ENCODE assay signal across 8 mouse cellular contexts in genomic region chr5:33821901-33822427, GRCm38 (mm10). TPM values are rescaled to one million over a fixed set of nuclear protein-coding genes. Genes with fewer than 3 reads are reported as not detected.
DNase-seq lines count a peak whose midpoint lies in the region; ATAC-seq and TF ChIP-seq lines count a peak whose summit lies in the region.

No protein-coding gene starts in this region.

- H3K27me3 ChIP-seq in liver, embryonic 11.5 days (replicated peaks; ENCODE audit: control insufficient read depth, insufficient read depth, low read length) = no peaks in the 10 kb centered on the region
- H3K27me3 ChIP-seq in hindbrain, postnatal 0 days (ENCODE audit: insufficient read depth, low read length) = no peaks in the 10 kb centered on the region
- H3K27me3 ChIP-seq in myocyte (ENCODE audit: control insufficient read depth, insufficient read depth, insufficient read length) = no peaks in the 10 kb centered on the region

- no peaks in the 10 kb centered on the region for H3K9me3 ChIP-seq in liver, embryonic 11.5 days (ENCODE audit: control insufficient read depth, low read length)
- no peaks in the 10 kb centered on the region for H3K9me3 ChIP-seq in hindbrain, postnatal 0 days (ENCODE audit: low read length)

- H3K4me3 ChIP-seq in liver, embryonic 11.5 days (ENCODE audit: low read depth, low read length) = peak overlapping the region; percentile 98
- peak overlapping the region; percentile 57; the same call in 1 of the 2 replicates for H3K4me3 ChIP-seq in cortical plate, adult 2 months (ENCODE audit: insufficient read depth, low read length)
- peak overlapping the region; percentile 95 for H3K4me3 ChIP-seq in hindbrain, postnatal 0 days (ENCODE audit: low read length)
- H3K4me3 ChIP-seq in myocyte = peak overlapping the region; percentile 54

- peak; percentile 4 for DNase-seq in liver, embryonic 11.5 days (ENCODE audit: low spot score)
- no peak for DNase-seq in liver
- no peak for DNase-seq in hindbrain, postnatal 0 days (ENCODE audit: low spot score)
- no peak for DNase-seq in spleen, adult 12 weeks (ENCODE audit: low spot score)
- DNase-seq in ovary, postnatal 36 days (ENCODE audit: low spot score) = no peak

- H3K4me1 ChIP-seq in liver, embryonic 11.5 days (replicated peaks; ENCODE audit: control insufficient read depth, insufficient read depth, low read length) = peaks cover 25% of the 10 kb centered on the region
- H3K4me1 ChIP-seq in cortical plate, adult 2 months (ENCODE audit: control insufficient read depth, insufficient read depth, low read length) = peaks cover 3% of the 10 kb centered on the region; the same call in 1 of the 2 replicates
- H3K4me1 ChIP-seq in hindbrain, postnatal 0 days (ENCODE audit: insufficient read depth, low read length) = peaks cover 18% of the 10 kb centered on the region

- TF ChIP-seq CTCF in cortical plate, adult 2 months (IDR thresholded peaks at IDR 0.05; ENCODE audit: extremely low read depth, insufficient read depth, low read length) = no peak
- no peak for TF ChIP-seq CTCF in hindbrain, postnatal 0 days (IDR thresholded peaks at IDR 0.05; ENCODE audit: low read depth)

- TF ChIP-seq POLR2A in cortical plate, adult 2 months (IDR thresholded peaks at IDR 0.05; ENCODE audit: extremely low read depth, insufficient read depth, low read length) = no peak
- TF ChIP-seq POLR2A in myocyte (IDR thresholded peaks at IDR 0.05; ENCODE audit: insufficient read length, low read depth) = no peak

- peak overlapping the region; percentile 46; the same call in 1 of the 2 replicates for H3K9ac ChIP-seq in liver, embryonic 11.5 days (ENCODE audit: low read depth, low read length)
- H3K9ac ChIP-seq in hindbrain, postnatal 0 days (replicated peaks; ENCODE audit: low read length) = peak overlapping the region; percentile 99; the same call in 1 of the 2 replicates

- 49% methylated on average over 2 of the region's 2 CpGs for WGBS in liver, embryonic 11.5 days
- WGBS in hindbrain, postnatal 0 days = 25% methylated on average over 2 of the region's 2 CpGs

- peaks cover 57% of the 10 kb centered on the region for H3K79me2 ChIP-seq in myocyte (ENCODE audit: control insufficient read depth, insufficient read depth)

- peak overlapping the region; percentile 89 for H3ac ChIP-seq in myocyte (ENCODE audit: control insufficient read depth, insufficient read length)

- peak overlapping the region; percentile 90 for H3K4me2 ChIP-seq in liver, embryonic 11.5 days
- peak overlapping the region; percentile 73 for H3K4me2 ChIP-seq in hindbrain, postnatal 0 days (ENCODE audit: low read depth, low read length)
- peak overlapping the region; percentile 87 for H3K4me2 ChIP-seq in myocyte (ENCODE audit: low read depth)

- ATAC-seq in liver, embryonic 11.5 days (replicated peaks; ENCODE audit: low FRiP score) = no peak
- no peak for ATAC-seq in hindbrain, postnatal 0 days
- no peak for ATAC-seq in activated CD4-positive, CD25-positive, alpha-beta regulatory T cell, adult 4 months

- H3K36me3 ChIP-seq in liver, embryonic 11.5 days (ENCODE audit: control insufficient read depth, insufficient read depth, low read length) = no peaks in the 10 kb centered on the region
- no peaks in the 10 kb centered on the region for H3K36me3 ChIP-seq in hindbrain, postnatal 0 days (ENCODE audit: insufficient read depth, low read length)
- H3K36me3 ChIP-seq in myocyte (ENCODE audit: control insufficient read depth, insufficient read depth) = no peaks in the 10 kb centered on the region

- H3K27ac ChIP-seq in liver, embryonic 11.5 days (ENCODE audit: low read depth, low read length) = no peak overlapping the region
- H3K27ac ChIP-seq in cortical plate, adult 2 months (ENCODE audit: insufficient read depth, low read length) = no peak overlapping the region
- no peak overlapping the region for H3K27ac ChIP-seq in hindbrain, postnatal 0 days

TF ChIP-seq in myocyte, 11 proteins besides CTCF, POLR2A, EP300 and RAD21:
- TF ChIP-seq TCF3 (IDR thresholded peaks at IDR 0.05; ENCODE audit: insufficient read length, low read depth) (no peak), USF1 (IDR thresholded peaks at IDR 0.05; ENCODE audit: low read depth) (no peak), CEBPB (IDR thresholded peaks at IDR 0.05; ENCODE audit: insufficient read depth, poor library complexity, severe bottlenecking) (no peak), E2F4 (IDR thresholded peaks at IDR 0.05; ENCODE audit: insufficient read depth) (no peak), SRF (IDR thresholded peaks at IDR 0.05; ENCODE audit: control insufficient read depth, insufficient read length, low read depth) (no peak), TCF12 (IDR thresholded peaks at IDR 0.05; ENCODE audit: insufficient read depth, poor library complexity, severe bottlenecking) (no peak), MAX (IDR thresholded peaks at IDR 0.05; ENCODE audit: low read depth) (no peak)

RNA-seq across cellular contexts. Expression of gene Nsd2, which starts 1.4 kb away (rescaled TPM):
- polyA plus RNA-seq in liver, embryonic 11.5 days (2014; fragmentation: Nextera tagmentation; extraction: Ambion mirVana) = 48.6 and 62.5 TPM in 2 replicates
- polyA plus RNA-seq in cortical plate, adult 2 months (2012; rRNA removed) = 42.7 and 44.2 TPM in 2 replicates
- 76.2 and 81.1 TPM in 2 replicates for total RNA-seq in hindbrain, postnatal 0 days (2014; rRNA removed)
- polyA plus RNA-seq in hindbrain, postnatal 0 days (2015; fragmentation: Nextera tagmentation; extraction: Ambion mirVana) = 64.0 and 69.4 TPM in 2 replicates
- 23.9 TPM for polyA plus RNA-seq in myocyte (2012; fragmentation: generic; extraction: Trizol)
- 10 to 100 TPM; 17.2 to 17.8 TPM for polyA plus RNA-seq in activated CD4-positive, CD25-positive, alpha-beta regulatory T cell, adult 4 months (2017; shearing (Covaris generic))

RNA-seq across cellular contexts. Expression of gene Letm1, which starts 39.3 kb away (rescaled TPM):
- polyA plus RNA-seq in liver, embryonic 11.5 days (2014; fragmentation: Nextera tagmentation; extraction: Ambion mirVana) = 53.5 and 54.2 TPM in 2 replicates
- 57.5 and 58.1 TPM in 2 replicates for polyA plus RNA-seq in cortical plate, adult 2 months (2012; rRNA removed)
- total RNA-seq in hindbrain, postnatal 0 days (2014; rRNA removed) = 59.9 and 67.0 TPM in 2 replicates
- 71.7 and 83.9 TPM in 2 replicates for polyA plus RNA-seq in hindbrain, postnatal 0 days (2015; fragmentation: Nextera tagmentation; extraction: Ambion mirVana)
- polyA plus RNA-seq in myocyte (2012; fragmentation: generic; extraction: Trizol) = 29.2 TPM
- 10 to 100 TPM; 18.0 to 22.2 TPM for polyA plus RNA-seq in activated CD4-positive, CD25-positive, alpha-beta regulatory T cell, adult 4 months (2017; shearing (Covaris generic))
